Mouse (Mus musculus) erythroid progenitor cell, adult 5-6 weeks (primary cell): Measurements from ENCODE around the gene Scimp. TPM values are rescaled to one million over a fixed set of nuclear protein-coding genes. Genes with fewer than 3 reads are reported as not detected.

Experiments used
- ATAC-seq: replicated peaks from 2 replicates; pipeline ENCODE4 v1.8.0; 2016; ENCODE audit warnings: moderate number of reproducible peaks, mild to moderate bottlenecking, moderate TSS enrichment, inconsistent platforms; ENCODE audit not compliant: poor library complexity, low FRiP score, severe bottlenecking
- total RNA-seq, 2 experiments: library from RNA; stranded (forward) in 1 of 2; stranded (reverse) in 1 of 2; fragments of 150-400 nt in 1 of 2; fragments of 186-747, 209-891 nt in 1 of 2; gene quantifications; 2 replicates each; pipeline versions ENCODE4 v1.2.3 to v1.2.4; 2015 to 2017; ENCODE audit warnings: low replicate concordance in 2 of 2

The Scimp gene
- total RNA-seq, 2 experiments from 2014 or later, result not detected

DNA sequence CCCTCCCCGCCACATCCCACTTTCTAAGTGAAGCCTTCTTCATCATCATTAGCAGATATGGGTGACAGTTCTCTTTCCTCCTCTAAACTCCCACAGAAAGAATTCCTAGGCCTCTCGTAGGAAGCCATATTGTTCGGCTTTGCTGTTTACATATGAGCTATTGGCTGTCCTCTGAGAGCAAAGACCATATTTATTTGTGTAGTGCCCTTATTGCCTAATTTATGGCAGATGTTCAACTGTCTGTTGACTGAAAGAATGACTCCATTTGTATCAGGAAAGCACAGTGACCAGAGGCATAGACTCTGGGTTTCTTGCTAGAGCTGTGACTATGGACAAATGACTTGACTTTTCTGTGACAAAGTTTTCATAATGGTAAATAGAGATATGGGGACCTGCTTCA is 70.8 kb downstream of the Scimp start:
- no peak for ATAC-seq

Other genes starting within 250 kb of the Scimp start
- 4.6 and 6.8 TPM in 2 replicates for gene Mink1, start 249.7 kb downstream of the Scimp start, total RNA-seq (2015; ENCODE audit: low replicate concordance)
- gene Mink1, start 249.7 kb downstream of the Scimp start, total RNA-seq (2017; ENCODE audit: low replicate concordance), result 2.8 and 4.5 TPM in 2 replicates
- gene 4930544D05Rik, start 196.7 kb downstream of the Scimp start, total RNA-seq (2015; ENCODE audit: low replicate concordance), result not detected in 2 replicates
- not detected in 2 replicates for gene 4930544D05Rik, start 196.7 kb downstream of the Scimp start, total RNA-seq (2017; ENCODE audit: low replicate concordance)
- gene Chrne, start 193.4 kb downstream of the Scimp start, total RNA-seq (2015; ENCODE audit: low replicate concordance), result not detected in 2 replicates
- not detected in 2 replicates for gene Chrne, start 193.4 kb downstream of the Scimp start, total RNA-seq (2017; ENCODE audit: low replicate concordance)
- 2.5 and 8.0 TPM in 2 replicates for gene Gp1ba, start 173.5 kb downstream of the Scimp start, total RNA-seq (2015; ENCODE audit: low replicate concordance)
- 1.1 TPM in 1 of 2 replicates, not detected in the other for gene Gp1ba, start 173.5 kb downstream of the Scimp start, total RNA-seq (2017; ENCODE audit: low replicate concordance)
- 134 and 213 TPM in 2 replicates for gene Rnf167, start 165.4 kb downstream of the Scimp start, total RNA-seq (2015; ENCODE audit: low replicate concordance)
- gene Rnf167, start 165.4 kb downstream of the Scimp start, total RNA-seq (2017; ENCODE audit: low replicate concordance), result 115 and 117 TPM in 2 replicates
- 24.9 and 26.0 TPM in 2 replicates for gene Slc25a11, start 165.1 kb downstream of the Scimp start, total RNA-seq (2015; ENCODE audit: low replicate concordance)
- 21.9 and 23.6 TPM in 2 replicates for gene Slc25a11, start 165.1 kb downstream of the Scimp start, total RNA-seq (2017; ENCODE audit: low replicate concordance)
- gene Pfn1, start 157.9 kb downstream of the Scimp start, total RNA-seq (2015; ENCODE audit: low replicate concordance), result 529 and 614 TPM in 2 replicates
- gene Pfn1, start 157.9 kb downstream of the Scimp start, total RNA-seq (2017; ENCODE audit: low replicate concordance), result 132 and 200 TPM in 2 replicates
- gene Eno3, start 155.4 kb downstream of the Scimp start, total RNA-seq (2015; ENCODE audit: low replicate concordance), result 5.4 and 14.8 TPM in 2 replicates
- 2.3 and 11.0 TPM in 2 replicates for gene Eno3, start 155.4 kb downstream of the Scimp start, total RNA-seq (2017; ENCODE audit: low replicate concordance)
- gene Spag7, start 143.2 kb downstream of the Scimp start, total RNA-seq (2015; ENCODE audit: low replicate concordance), result 36.9 and 38.6 TPM in 2 replicates
- gene Spag7, start 143.2 kb downstream of the Scimp start, total RNA-seq (2017; ENCODE audit: low replicate concordance), result 11.1 and 38.0 TPM in 2 replicates
- gene Camta2, start 124.5 kb downstream of the Scimp start, total RNA-seq (2015; ENCODE audit: low replicate concordance), result 4.7 and 17.6 TPM in 2 replicates
- gene Camta2, start 124.5 kb downstream of the Scimp start, total RNA-seq (2017; ENCODE audit: low replicate concordance), result 0.45 and 0.90 TPM in 2 replicates
- not detected in 2 replicates for gene Inca1, start 112.4 kb downstream of the Scimp start, total RNA-seq (2015; ENCODE audit: low replicate concordance)
- not detected in 2 replicates for gene Inca1, start 112.4 kb downstream of the Scimp start, total RNA-seq (2017; ENCODE audit: low replicate concordance)
- 1.1 and 1.7 TPM in 2 replicates for gene Kif1c, start 112.0 kb downstream of the Scimp start, total RNA-seq (2015; ENCODE audit: low replicate concordance)
- gene Kif1c, start 112.0 kb downstream of the Scimp start, total RNA-seq (2017; ENCODE audit: low replicate concordance), result 2.7 and 3.6 TPM in 2 replicates
- gene Zfp3, start 48.4 kb downstream of the Scimp start, total RNA-seq (2015; ENCODE audit: low replicate concordance), result 1.8 TPM in 1 of 2 replicates, not detected in the other
- 0.30 and 0.90 TPM in 2 replicates for gene Zfp3, start 48.4 kb downstream of the Scimp start, total RNA-seq (2017; ENCODE audit: low replicate concordance)
- 6.5 and 8.0 TPM in 2 replicates for gene Rabep1, start 32.2 kb upstream of the Scimp start, total RNA-seq (2015; ENCODE audit: low replicate concordance)
- 20.9 and 23.0 TPM in 2 replicates for gene Rabep1, start 32.2 kb upstream of the Scimp start, total RNA-seq (2017; ENCODE audit: low replicate concordance)
- 85.4 and 142 TPM in 2 replicates for gene Nup88, start 157.4 kb upstream of the Scimp start, total RNA-seq (2015; ENCODE audit: low replicate concordance)
- 93.7 and 128 TPM in 2 replicates for gene Nup88, start 157.4 kb upstream of the Scimp start, total RNA-seq (2017; ENCODE audit: low replicate concordance)
- gene Rpain, start 157.6 kb upstream of the Scimp start, total RNA-seq (2015; ENCODE audit: low replicate concordance), result 136 and 165 TPM in 2 replicates
- 47.1 and 102 TPM in 2 replicates for gene Rpain, start 157.6 kb upstream of the Scimp start, total RNA-seq (2017; ENCODE audit: low replicate concordance)
- gene C1qbp, start 170.4 kb upstream of the Scimp start, total RNA-seq (2015; ENCODE audit: low replicate concordance), result 87.2 and 106 TPM in 2 replicates
- gene C1qbp, start 170.4 kb upstream of the Scimp start, total RNA-seq (2017; ENCODE audit: low replicate concordance), result 7.3 and 24.4 TPM in 2 replicates
- 1.1 and 3.8 TPM in 2 replicates for gene Dhx33, start 191.9 kb upstream of the Scimp start, total RNA-seq (2015; ENCODE audit: low replicate concordance)
- 7.4 and 7.8 TPM in 2 replicates for gene Dhx33, start 191.9 kb upstream of the Scimp start, total RNA-seq (2017; ENCODE audit: low replicate concordance)
- 56.6 and 62.9 TPM in 2 replicates for gene Mis12, start 207.0 kb upstream of the Scimp start, total RNA-seq (2015; ENCODE audit: low replicate concordance)
- 69.3 and 137 TPM in 2 replicates for gene Mis12, start 207.0 kb upstream of the Scimp start, total RNA-seq (2017; ENCODE audit: low replicate concordance)
- gene Derl2, start 207.3 kb upstream of the Scimp start, total RNA-seq (2015; ENCODE audit: low replicate concordance), result 32.4 and 44.0 TPM in 2 replicates
- 25.0 and 30.2 TPM in 2 replicates for gene Derl2, start 207.3 kb upstream of the Scimp start, total RNA-seq (2017; ENCODE audit: low replicate concordance)
- not detected in 2 replicates for gene 6330403K07Rik, start 220.9 kb upstream of the Scimp start, total RNA-seq (2015; ENCODE audit: low replicate concordance)
- not detected in 2 replicates for gene 6330403K07Rik, start 220.9 kb upstream of the Scimp start, total RNA-seq (2017; ENCODE audit: low replicate concordance)